Comparison of ENCODE assay signal across 13 mouse cellular contexts in the genomic region with DNA sequence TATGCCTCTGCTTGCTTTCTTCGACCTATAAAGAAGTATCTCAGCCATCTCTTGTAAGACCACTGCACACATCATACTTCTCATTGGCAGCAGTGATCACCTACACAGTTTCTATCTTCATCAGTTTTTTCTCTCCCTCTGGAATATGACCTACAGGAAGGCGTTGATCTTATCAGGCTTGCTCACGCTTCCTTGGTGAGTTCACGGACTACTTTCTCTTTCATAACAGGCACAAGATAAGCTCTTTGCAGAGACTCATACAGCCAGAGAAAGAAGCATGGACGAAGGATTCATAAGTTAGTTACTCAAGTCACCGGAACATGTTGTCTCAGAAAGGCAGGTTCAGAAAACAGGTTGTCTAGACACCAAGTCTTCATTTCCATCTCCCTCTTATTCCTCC.
"Had no signal": no experiment of that assay in that cellular context is flagged by ENCODE, and none has a peak within 500 bp of the region (broad histone marks: within the 10 kb centered on the region; RNA-seq: fewer than 3 reads in every experiment).

No protein-coding gene starts in this region.

- H3K4me3 ChIP-seq: kidney, embryonic 15.5 days; limb, embryonic 13.5 days; liver, embryonic 15.5 days; midbrain, embryonic 13.5 days; neural tube, embryonic 15.5 days had no signal

- H3K9me3 ChIP-seq: kidney, embryonic 15.5 days; limb, embryonic 13.5 days; liver, embryonic 15.5 days; midbrain, embryonic 13.5 days; neural tube, embryonic 15.5 days had no signal

- DNase-seq: kidney, postnatal 25 days; layer of hippocampus, postnatal 36 days; left cerebral cortex, postnatal 4 days; lung, adult 2 months; lung, postnatal 36 days; thymus, postnatal 4 days had no signal

- ATAC-seq: lung, postnatal 0 days; midbrain, embryonic 13.5 days had no signal

- H3K27me3 ChIP-seq: kidney, embryonic 15.5 days; limb, embryonic 13.5 days; liver, embryonic 15.5 days; midbrain, embryonic 13.5 days; neural tube, embryonic 15.5 days had no signal

- H3K4me2 ChIP-seq: kidney, embryonic 15.5 days; limb, embryonic 13.5 days; liver, embryonic 15.5 days; midbrain, embryonic 13.5 days; neural tube, embryonic 15.5 days had no signal

- H3K9ac ChIP-seq: kidney, embryonic 15.5 days; limb, embryonic 13.5 days; liver, embryonic 15.5 days; midbrain, embryonic 13.5 days; neural tube, embryonic 15.5 days had no signal

- H3K27ac ChIP-seq: limb, embryonic 13.5 days; liver, embryonic 15.5 days; midbrain, embryonic 13.5 days; neural tube, embryonic 15.5 days; stomach, postnatal 0 days had no signal

- H3K36me3 ChIP-seq: kidney, embryonic 15.5 days; limb, embryonic 13.5 days; liver, embryonic 15.5 days; midbrain, embryonic 13.5 days; neural tube, embryonic 15.5 days had no signal
